Mouse (Mus musculus): ENCODE measurements around the gene Kcnq2. TPM values are rescaled to one million over a fixed set of nuclear protein-coding genes. Genes with fewer than 3 reads are reported as not detected.

Kcnq2 gene
- polyA plus RNA-seq, 1 experiment, result not detected

GRCm38 (mm10) chr2:181036561-181036960, 98.5 kb downstream of the Kcnq2 start:
- peaks cover 98% of the 10 kb centered on the region for H3K27me3 ChIP-seq (ENCODE audit: control insufficient read depth, insufficient read depth, insufficient read length)
- TF ChIP-seq MYOG (IDR thresholded peaks at IDR 0.05; ENCODE audit: control insufficient read depth in 1 of 3, insufficient read depth in 1 of 3, insufficient read length in 2 of 3, low read depth in 2 of 3) (no peak), USF1 (IDR thresholded peaks at IDR 0.05; ENCODE audit: low read depth) (no peak), REST (IDR thresholded peaks at IDR 0.05; ENCODE audit: insufficient read depth, insufficient read length) (no peak), CEBPB (IDR thresholded peaks at IDR 0.05; ENCODE audit: insufficient read depth, poor library complexity, severe bottlenecking) (no peak), TCF12 (IDR thresholded peaks at IDR 0.05; ENCODE audit: insufficient read depth, poor library complexity, severe bottlenecking) (no peak), POLR2A (IDR thresholded peaks at IDR 0.05; ENCODE audit: insufficient read length, low read depth) (no peak), POLR2AphosphoS2 (IDR thresholded peaks at IDR 0.05; ENCODE audit: insufficient read length, low read depth) (no peak), TCF3 (IDR thresholded peaks at IDR 0.05; ENCODE audit: insufficient read length, low read depth) (no peak)
- H3K36me3 ChIP-seq (ENCODE audit: control insufficient read depth, insufficient read depth), result no peaks in the 10 kb centered on the region
- H3ac ChIP-seq (ENCODE audit: control insufficient read depth, insufficient read length), result no peak overlapping the region
- no peaks in the 10 kb centered on the region for H3K79me2 ChIP-seq (ENCODE audit: control insufficient read depth, insufficient read depth)
- H3K4me2 ChIP-seq (ENCODE audit: low read depth), result no peak overlapping the region
- H3K4me3 ChIP-seq, result no peak overlapping the region

DNA sequence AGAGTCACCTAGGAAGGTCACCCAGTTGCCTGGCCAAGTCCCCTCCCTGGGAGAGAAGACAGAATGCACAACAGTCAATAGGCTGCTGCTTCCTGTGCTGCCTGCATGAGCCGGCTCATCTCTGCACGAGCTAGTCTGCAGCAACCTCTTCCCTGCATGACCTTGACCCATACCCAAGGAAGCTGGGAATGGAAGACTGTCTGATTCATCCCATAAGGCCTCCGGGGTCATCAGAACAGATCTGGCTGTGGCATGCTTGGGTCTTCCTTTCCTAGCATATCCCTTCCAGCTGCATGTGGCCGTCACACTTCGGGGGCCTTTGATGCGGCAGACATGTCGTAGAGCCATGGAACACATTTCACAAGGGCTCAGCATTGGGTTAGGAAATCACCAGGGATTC, 99.9 kb downstream of the Kcnq2 start:
- H3K36me3 ChIP-seq (ENCODE audit: control insufficient read depth, insufficient read depth), result no peaks in the 10 kb centered on the region
- TF ChIP-seq SRF (IDR thresholded peaks at IDR 0.05; ENCODE audit: control insufficient read depth, insufficient read length, low read depth), result no peak
- TF ChIP-seq CEBPB (IDR thresholded peaks at IDR 0.05; ENCODE audit: insufficient read depth, poor library complexity, severe bottlenecking), result no peak
- TF ChIP-seq MAX (IDR thresholded peaks at IDR 0.05; ENCODE audit: low read depth), result no peak
- TF ChIP-seq TCF12 (IDR thresholded peaks at IDR 0.05; ENCODE audit: insufficient read depth, poor library complexity, severe bottlenecking), result no peak
- no peak for TF ChIP-seq REST (IDR thresholded peaks at IDR 0.05; ENCODE audit: insufficient read depth, insufficient read length)
- TF ChIP-seq MYOD1 (IDR thresholded peaks at IDR 0.05; ENCODE audit: control insufficient read depth in 1 of 3, insufficient read length in 2 of 3, low read depth in 2 of 3), result no peak
- H3ac ChIP-seq (ENCODE audit: control insufficient read depth, insufficient read length), result no peak overlapping the region
- H3K27me3 ChIP-seq (ENCODE audit: control insufficient read depth, insufficient read depth, insufficient read length), result peaks cover 98% of the 10 kb centered on the region
- H3K4me3 ChIP-seq, result no peak overlapping the region
- H3K4me2 ChIP-seq (ENCODE audit: low read depth), result no peak overlapping the region
- H3K79me2 ChIP-seq (ENCODE audit: control insufficient read depth, insufficient read depth), result no peaks in the 10 kb centered on the region

GRCm38 (mm10) chr2:181033310-181033709, 101.8 kb downstream of the Kcnq2 start:
- no peak for TF ChIP-seq POLR2AphosphoS2 (IDR thresholded peaks at IDR 0.05; ENCODE audit: insufficient read length, low read depth)
- TF ChIP-seq SRF (IDR thresholded peaks at IDR 0.05; ENCODE audit: control insufficient read depth, insufficient read length, low read depth), result no peak
- TF ChIP-seq MAX (IDR thresholded peaks at IDR 0.05; ENCODE audit: low read depth), result no peak
- no peak for TF ChIP-seq USF1 (IDR thresholded peaks at IDR 0.05; ENCODE audit: low read depth)
- TF ChIP-seq TCF3 (IDR thresholded peaks at IDR 0.05; ENCODE audit: insufficient read length, low read depth), result no peak
- no peak for TF ChIP-seq CEBPB (IDR thresholded peaks at IDR 0.05; ENCODE audit: insufficient read depth, poor library complexity, severe bottlenecking)
- TF ChIP-seq E2F4 (IDR thresholded peaks at IDR 0.05; ENCODE audit: insufficient read depth), result no peak
- no peak for TF ChIP-seq MYOD1 (IDR thresholded peaks at IDR 0.05; ENCODE audit: control insufficient read depth in 1 of 3, insufficient read length in 2 of 3, low read depth in 2 of 3)
- TF ChIP-seq TCF12 (IDR thresholded peaks at IDR 0.05; ENCODE audit: insufficient read depth, poor library complexity, severe bottlenecking), result no peak
- no peak for TF ChIP-seq POLR2A (IDR thresholded peaks at IDR 0.05; ENCODE audit: insufficient read length, low read depth)
- TF ChIP-seq REST (IDR thresholded peaks at IDR 0.05; ENCODE audit: insufficient read depth, insufficient read length), result no peak
- no peak for TF ChIP-seq MYOG (IDR thresholded peaks at IDR 0.05; ENCODE audit: control insufficient read depth in 1 of 3, insufficient read depth in 1 of 3, insufficient read length in 2 of 3, low read depth in 2 of 3)
- Histone ChIP-seq H3K79me2 (ENCODE audit: control insufficient read depth, insufficient read depth) (no peaks in the 10 kb centered on the region), H3K36me3 (ENCODE audit: control insufficient read depth, insufficient read depth) (no peaks in the 10 kb centered on the region), H3ac (ENCODE audit: control insufficient read depth, insufficient read length) (no peak overlapping the region), H3K4me2 (ENCODE audit: low read depth) (no peak overlapping the region), H3K4me3 (no peak overlapping the region), H3K27me3 (ENCODE audit: control insufficient read depth, insufficient read depth, insufficient read length) (peaks cover 98% of the 10 kb centered on the region)

DNA sequence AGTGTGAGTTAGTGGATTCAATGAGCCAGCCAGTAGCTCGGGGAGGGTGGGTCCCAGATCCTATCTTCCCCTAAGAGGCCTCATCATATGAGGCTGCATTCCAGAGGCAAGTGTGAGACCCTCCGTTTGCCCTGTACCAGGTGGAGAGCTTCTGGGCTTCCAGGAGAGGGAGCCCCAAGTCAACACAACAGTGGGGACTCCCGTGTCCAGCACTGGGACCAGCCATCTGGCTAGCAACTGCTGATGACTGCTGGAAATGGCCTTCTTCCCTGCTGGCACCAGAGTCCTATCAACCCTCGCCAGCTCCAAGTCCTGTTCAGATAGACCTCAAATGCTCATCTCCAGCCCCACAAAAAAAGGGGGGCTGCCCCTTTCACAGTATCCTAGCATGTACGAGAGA, 102.7 kb downstream of the Kcnq2 start:
- H3K4me2 ChIP-seq (ENCODE audit: low read depth), result no peak overlapping the region
- H3K27me3 ChIP-seq (ENCODE audit: control insufficient read depth, insufficient read depth, insufficient read length), result peaks cover 97% of the 10 kb centered on the region
- H3K4me3 ChIP-seq, result no peak overlapping the region
- TF ChIP-seq CEBPB (IDR thresholded peaks at IDR 0.05; ENCODE audit: insufficient read depth, poor library complexity, severe bottlenecking), result no peak
- TF ChIP-seq MAX (IDR thresholded peaks at IDR 0.05; ENCODE audit: low read depth), result no peak
- TF ChIP-seq SRF (IDR thresholded peaks at IDR 0.05; ENCODE audit: control insufficient read depth, insufficient read length, low read depth), result no peak
- no peak for TF ChIP-seq E2F4 (IDR thresholded peaks at IDR 0.05; ENCODE audit: insufficient read depth)
- TF ChIP-seq MYOD1 (IDR thresholded peaks at IDR 0.05; ENCODE audit: control insufficient read depth in 1 of 3, insufficient read length in 2 of 3, low read depth in 2 of 3), result no peak
- TF ChIP-seq TCF3 (IDR thresholded peaks at IDR 0.05; ENCODE audit: insufficient read length, low read depth), result no peak
- TF ChIP-seq REST (IDR thresholded peaks at IDR 0.05; ENCODE audit: insufficient read depth, insufficient read length), result no peak
- H3ac ChIP-seq (ENCODE audit: control insufficient read depth, insufficient read length), result no peak overlapping the region
- no peaks in the 10 kb centered on the region for H3K36me3 ChIP-seq (ENCODE audit: control insufficient read depth, insufficient read depth)
- H3K79me2 ChIP-seq (ENCODE audit: control insufficient read depth, insufficient read depth), result no peaks in the 10 kb centered on the region

GRCm38 (mm10) chr2:181031406-181031934, 103.6 kb downstream of the Kcnq2 start:
- Histone ChIP-seq H3ac (ENCODE audit: control insufficient read depth, insufficient read length) (no peak overlapping the region), H3K4me3 (no peak overlapping the region), H3K27me3 (ENCODE audit: control insufficient read depth, insufficient read depth, insufficient read length) (peaks cover 87% of the 10 kb centered on the region), H3K36me3 (ENCODE audit: control insufficient read depth, insufficient read depth) (no peaks in the 10 kb centered on the region), H3K79me2 (ENCODE audit: control insufficient read depth, insufficient read depth) (no peaks in the 10 kb centered on the region), H3K4me2 (ENCODE audit: low read depth) (no peak overlapping the region)
- TF ChIP-seq POLR2A (IDR thresholded peaks at IDR 0.05; ENCODE audit: insufficient read length, low read depth), result no peak

Other genes with a start within 250 kb of the Kcnq2 start
- gene Ythdf1, start 214.4 kb downstream of the Kcnq2 start, polyA plus RNA-seq (2012; fragmentation: generic; extraction: Trizol), result 34.5 TPM
- gene Birc7, start 206.3 kb downstream of the Kcnq2 start, polyA plus RNA-seq (2012; fragmentation: generic; extraction: Trizol), result not detected
- not detected for gene Nkain4, start 180.6 kb downstream of the Kcnq2 start, polyA plus RNA-seq (2012; fragmentation: generic; extraction: Trizol)
- gene Arfgap1, start 168.1 kb downstream of the Kcnq2 start, polyA plus RNA-seq (2012; fragmentation: generic; extraction: Trizol), result 55.4 TPM
- 0.24 TPM for gene Col20a1, start 148.8 kb downstream of the Kcnq2 start, polyA plus RNA-seq (2012; fragmentation: generic; extraction: Trizol)
- gene Chrna4, start 91.8 kb downstream of the Kcnq2 start, polyA plus RNA-seq (2012; fragmentation: generic; extraction: Trizol), result not detected
- 0.60 TPM for gene Eef1a2, start 21.7 kb upstream of the Kcnq2 start, polyA plus RNA-seq (2012; fragmentation: generic; extraction: Trizol)
- 43.4 TPM for gene Ppdpf, start 51.9 kb upstream of the Kcnq2 start, polyA plus RNA-seq (2012; fragmentation: generic; extraction: Trizol)
- 0.01 TPM for gene Ptk6, start 67.5 kb upstream of the Kcnq2 start, polyA plus RNA-seq (2012; fragmentation: generic; extraction: Trizol)
- not detected for gene Srms, start 77.9 kb upstream of the Kcnq2 start, polyA plus RNA-seq (2012; fragmentation: generic; extraction: Trizol)
- gene Fndc11, start 84.7 kb upstream of the Kcnq2 start, polyA plus RNA-seq (2012; fragmentation: generic; extraction: Trizol), result not detected
- 4.6 TPM for gene Helz2, start 106.7 kb upstream of the Kcnq2 start, polyA plus RNA-seq (2012; fragmentation: generic; extraction: Trizol)
- 11.0 TPM for gene Gmeb2, start 152.7 kb upstream of the Kcnq2 start, polyA plus RNA-seq (2012; fragmentation: generic; extraction: Trizol)
- gene Stmn3, start 179.2 kb upstream of the Kcnq2 start, polyA plus RNA-seq (2012; fragmentation: generic; extraction: Trizol), result 0.07 TPM
- 23.6 TPM for gene Rtel1, start 184.4 kb upstream of the Kcnq2 start, polyA plus RNA-seq (2012; fragmentation: generic; extraction: Trizol)
- 21.7 TPM for gene Zgpat, start 229.6 kb upstream of the Kcnq2 start, polyA plus RNA-seq (2012; fragmentation: generic; extraction: Trizol)
- gene Arfrp1, start 230.1 kb upstream of the Kcnq2 start, polyA plus RNA-seq (2012; fragmentation: generic; extraction: Trizol), result 48.8 TPM
- 8.2 TPM for gene Lime1, start 244.8 kb upstream of the Kcnq2 start, polyA plus RNA-seq (2012; fragmentation: generic; extraction: Trizol)